Mouse (Mus musculus) hindbrain, postnatal 0 days (tissue): Measurements from ENCODE around the gene Trim17. TPM values are rescaled to one million over a fixed set of nuclear protein-coding genes. Genes with fewer than 3 reads are reported as not detected.

Source experiments
- ATAC-seq: fragments of 200-750 bp; cut with Nextera tagmentation; 2 replicates; pipeline ENCODE4 v1.8.0; 2017; ENCODE audit warnings: mild to moderate bottlenecking, moderate TSS enrichment, moderate library complexity
- DNase-seq: peaks from one replicate; pipeline ENCODE4 v3.0.0-alpha.2; 2015; ENCODE audit warnings: low spot score
- H3K27ac ChIP-seq: fragments of 300-500 bp; sonication (generic); 2 replicates; pipeline ENCODE4 v1.5.1; 2014; ENCODE audit warnings: mild to moderate bottlenecking
- H3K27me3 ChIP-seq: fragments of 300-500 bp; sonication (generic); 2 replicates; pipeline ENCODE4 v1.6.1; 2014; ENCODE audit warnings: low read length, mixed read lengths; ENCODE audit not compliant: insufficient read depth
- H3K36me3 ChIP-seq: fragments of 300-500 bp; sonication (generic); 2 replicates; pipeline ENCODE4 v1.6.1; 2014; ENCODE audit warnings: low read length, mixed read lengths; ENCODE audit not compliant: insufficient read depth
- H3K4me1 ChIP-seq: fragments of 300-500 bp; sonication (generic); 2 replicates; pipeline ENCODE4 v1.6.1; 2014; ENCODE audit warnings: antibody characterized with exemption, low read length, mixed read lengths; ENCODE audit not compliant: insufficient read depth
- H3K4me2 ChIP-seq: fragments of 300-500 bp; sonication (generic); 2 replicates; pipeline ENCODE4 v1.6.1; 2014; ENCODE audit warnings: low read depth, mild to moderate bottlenecking, low read length, moderate library complexity, mixed read lengths
- H3K4me3 ChIP-seq: fragments of 300-500 bp; sonication (generic); 2 replicates; pipeline ENCODE4 v1.5.1; 2014; ENCODE audit warnings: low read length
- H3K9ac ChIP-seq: fragments of 300-500 bp; sonication (generic); replicated peaks from 2 replicates; pipeline ENCODE4 v1.6.1; 2014; ENCODE audit warnings: mild to moderate bottlenecking, low read length, moderate library complexity, mixed read lengths
- H3K9me3 ChIP-seq: fragments of 300-500 bp; sonication (generic); 2 replicates; pipeline ENCODE4 v1.6.1; 2016; ENCODE audit warnings: low read length, mixed read lengths
- CTCF ChIP-seq: IDR thresholded peaks from 2 replicates; pipeline ENCODE4 v1.5.1; 2016; ENCODE audit warnings: antibody characterized with exemption, control low read depth, low read depth
- WGBS: fragments of 180-500 bp; shearing (Covaris S2); extraction: QIAGEN DNeasy Blood & Tissue Kit; methylation state at CpG from one replicate; pipeline ENCODE4 v1.1.7; 2014; 5-methylcytosine and 5-hydroxymethylcytosine counted together
- polyA plus RNA-seq: library from polyadenylated mRNA; unstranded; fragments of >200 nt; fragmentation: Nextera tagmentation; extraction: Ambion mirVana; gene quantifications from 2 replicates; pipeline ENCODE4 v1.2.1, GENCODE M21; 2015
- total RNA-seq: library from RNA; depleted of rRNA; stranded (reverse); fragments of >200 nt; gene quantifications from 2 replicates; pipeline ENCODE4 v1.2.3, GENCODE M21; 2014

Trim17 gene
- total and polyA plus RNA-seq, 2 experiments from 2014 or later = 0.55 to 4.3 TPM

DNA sequence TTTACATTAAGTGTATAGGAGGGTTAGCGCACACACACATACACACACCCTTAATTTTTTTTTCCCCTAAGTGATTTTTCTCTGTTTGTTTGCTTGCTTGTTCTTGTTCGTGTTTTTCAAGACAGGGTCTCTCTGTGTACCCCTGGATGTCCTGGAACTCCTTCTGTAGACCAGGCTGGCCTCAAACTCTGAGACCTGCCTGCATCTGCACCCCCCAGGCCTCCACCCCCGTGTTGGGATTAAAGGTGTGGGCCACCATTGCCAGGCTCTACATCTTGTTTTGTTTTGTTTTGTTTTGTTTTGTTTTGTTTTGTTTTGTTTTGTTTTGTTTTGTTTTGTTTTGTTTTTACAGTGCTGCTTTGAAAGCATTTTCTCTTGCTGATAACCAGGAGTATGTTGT lies 7.2 kb upstream of the Trim17 start:
- H3K27ac ChIP-seq = peak overlapping the region; percentile 97
- no peaks in the 10 kb centered on the region for H3K36me3 ChIP-seq
- no peak for TF ChIP-seq CTCF
- peak overlapping the region; percentile 56; the same call in 1 of the 2 replicates for H3K4me3 ChIP-seq
- DNase-seq (no peak), ATAC-seq (no peak)
- no peaks in the 10 kb centered on the region for H3K9me3 ChIP-seq
- peak overlapping the region; percentile 68 for H3K4me2 ChIP-seq
- WGBS = 76% methylated on average over 3 of the region's 3 CpGs
- no peaks in the 10 kb centered on the region for H3K27me3 ChIP-seq
- H3K9ac ChIP-seq = peak overlapping the region; percentile 80
- no peaks in the 10 kb centered on the region for H3K4me1 ChIP-seq

DNA sequence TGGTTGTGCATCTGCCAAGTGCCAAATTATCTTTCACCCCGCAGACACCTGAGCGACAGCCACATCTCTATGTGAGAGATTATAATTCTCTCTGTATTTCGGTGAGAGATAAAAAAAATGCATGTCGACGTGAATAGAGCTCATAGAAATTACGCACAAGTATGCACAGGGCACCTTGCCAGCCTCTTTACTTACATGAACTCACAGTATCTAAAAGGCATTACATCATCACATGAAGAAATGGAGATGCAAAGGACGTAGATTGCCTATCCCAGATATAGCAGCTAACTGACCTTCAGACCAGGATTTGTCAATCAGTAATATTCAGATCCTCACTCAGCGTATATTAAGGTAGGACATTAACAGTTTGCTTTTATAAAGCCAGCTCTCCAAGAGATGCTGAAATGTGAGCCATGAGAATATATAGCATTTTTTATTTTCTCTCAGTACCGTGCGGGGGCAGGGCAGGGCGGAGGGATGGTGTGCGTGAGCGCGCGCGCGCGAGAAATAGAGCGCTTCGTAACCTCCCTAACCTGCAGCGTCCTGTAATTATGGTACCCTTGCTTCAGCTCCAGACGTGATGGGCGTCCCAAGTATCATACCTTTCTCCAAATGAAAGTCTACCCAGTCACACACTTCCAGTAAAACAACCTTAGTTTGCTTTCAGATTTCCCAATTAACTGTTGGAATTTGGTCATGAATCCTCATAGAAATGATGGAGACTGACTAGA lies 6.5 kb upstream of the Trim17 start:
- no peaks in the 10 kb centered on the region for H3K4me1 ChIP-seq
- no peaks in the 10 kb centered on the region for H3K27me3 ChIP-seq
- H3K9ac ChIP-seq = peak overlapping the region; percentile 80
- peak overlapping the region; percentile 68 for H3K4me2 ChIP-seq
- ATAC-seq = peak; percentile 75
- H3K4me3 ChIP-seq = peak overlapping the region; percentile 56
- no peaks in the 10 kb centered on the region for H3K9me3 ChIP-seq
- peak; percentile 80 for DNase-seq
- TF ChIP-seq CTCF = peak; percentile 13; the same call in 1 of the 2 replicates
- WGBS = 7% methylated on average over 23 of the region's 23 CpGs
- peak overlapping the region; percentile 97 for H3K27ac ChIP-seq
- no peaks in the 10 kb centered on the region for H3K36me3 ChIP-seq

GRCm38 (mm10) chr11:58948542-58949479 lies 5.7 kb upstream of the Trim17 start, which contains the start of gene Hist3h2ba:
Gene Hist3h2ba (plus strand): TSS chr11:58948920.
- ATAC-seq (peak; percentile 92), DNase-seq (peak; percentile 94)
- H3K4me3 ChIP-seq = peak within 1 kb of the TSS; percentile 56
- H3K27me3 ChIP-seq = no peaks in the 10 kb centered on the region
- under 1% methylated on average over 42 of the region's 48 CpGs for WGBS
- peak within 1 kb of the TSS; percentile 97 for H3K27ac ChIP-seq
- no peaks in the 10 kb centered on the region for H3K4me1 ChIP-seq
- peak within 1 kb of the TSS; percentile 80 for H3K9ac ChIP-seq
- H3K4me2 ChIP-seq = peak within 1 kb of the TSS; percentile 68
- no peaks in the 10 kb centered on the region for H3K36me3 ChIP-seq
- TF ChIP-seq CTCF = no peak
- no peaks in the 10 kb centered on the region for H3K9me3 ChIP-seq

GRCm38 (mm10) chr11:58949480-58950431 lies 4.7 kb upstream of the Trim17 start:
- peak overlapping the region; percentile 97 for H3K27ac ChIP-seq
- peak overlapping the region; percentile 80 for H3K9ac ChIP-seq
- H3K4me1 ChIP-seq = no peaks in the 10 kb centered on the region
- no peak for TF ChIP-seq CTCF
- no peaks in the 10 kb centered on the region for H3K36me3 ChIP-seq
- H3K9me3 ChIP-seq = no peaks in the 10 kb centered on the region
- DNase-seq (peak; percentile 92), ATAC-seq (peak; percentile 62)
- H3K4me2 ChIP-seq = peak overlapping the region; percentile 68
- peak overlapping the region; percentile 56 for H3K4me3 ChIP-seq
- WGBS = 4% methylated on average over 20 of the region's 20 CpGs
- no peaks in the 10 kb centered on the region for H3K27me3 ChIP-seq

- H3K27ac ChIP-seq = peak overlapping the region; percentile 97
- no peaks in the 10 kb centered on the region for H3K4me1 ChIP-seq
- no peaks in the 10 kb centered on the region for H3K9me3 ChIP-seq
- 38% methylated on average over 5 of the region's 5 CpGs for WGBS
- ATAC-seq = no peak
- H3K4me3 ChIP-seq = no peak overlapping the region
- TF ChIP-seq CTCF = no peak
- H3K9ac ChIP-seq = no peak overlapping the region
- H3K36me3 ChIP-seq = no peaks in the 10 kb centered on the region
- H3K4me2 ChIP-seq = peak overlapping the region; percentile 68
- H3K27me3 ChIP-seq = no peaks in the 10 kb centered on the region
- no peak for DNase-seq
Measured at GRCm38 (mm10) chr11:58951210-58951609, 3.3 kb upstream of the Trim17 start.
